Mouse (Mus musculus) liver, embryonic 14.5 days (tissue): ENCODE measurements around the gene Gaa. TPM values are rescaled to one million over a fixed set of nuclear protein-coding genes. Genes with fewer than 3 reads are reported as not detected.
"Not testable (repeated sequence)": the region's sequence is repeated elsewhere in the genome, so short reads cannot be mapped to it uniquely, and the experiment has no call there.

ENCODE experiments used
- ATAC-seq: fragments of 200-750 bp; cut with Nextera tagmentation; 2 replicates; pipeline ENCODE4 v1.8.0; 2017; ENCODE audit warnings: moderate number of reproducible peaks, mild to moderate bottlenecking, moderate library complexity; ENCODE audit not compliant: insufficient read depth
- DNase-seq, 3 experiments: peaks; one replicate each; pipeline ENCODE4 v3.0.0-alpha.2; 2012 to 2013; ENCODE audit warnings: low read depth in 3 of 3, low spot score in 3 of 3
- H3K27ac ChIP-seq: fragments of 300-500 bp; sonication (generic); 2 replicates; pipeline ENCODE4 v1.5.1; 2014; ENCODE audit warnings: moderate library complexity, mild to moderate bottlenecking, control low read depth, inconsistent platforms
- H3K27me3 ChIP-seq: fragments of 300-500 bp; sonication (generic); 2 replicates; pipeline ENCODE4 v1.6.1; 2014; ENCODE audit warnings: mild to moderate bottlenecking, low read length, moderate library complexity; ENCODE audit not compliant: control insufficient read depth, insufficient read depth
- H3K36me3 ChIP-seq: fragments of 300-500 bp; sonication (generic); replicated peaks from 2 replicates; pipeline ENCODE4 v1.6.1; 2014; ENCODE audit warnings: low read depth; ENCODE audit not compliant: control insufficient read depth, insufficient read depth
- H3K4me1 ChIP-seq, 2 experiments: fragments of 200-500 bp in 1 of 2; fragments of 300-500 bp in 1 of 2; sonication (generic) in 1 of 2; replicated peaks; 2 replicates each; pipeline ENCODE4 v1.6.1; 2012 to 2014; ENCODE audit warnings: antibody characterized with exemption in 1 of 2, inconsistent platforms in 1 of 2, low read length in 1 of 2; ENCODE audit not compliant: control insufficient read depth in 2 of 2, insufficient read depth in 2 of 2
- H3K4me2 ChIP-seq: fragments of 300-500 bp; sonication (generic); 2 replicates; pipeline ENCODE4 v1.6.1; 2014; ENCODE audit warnings: low read depth, mild to moderate bottlenecking, control low read depth, moderate library complexity
- H3K4me3 ChIP-seq, 2 experiments: fragments of 200-500 bp in 1 of 2; fragments of 300-500 bp in 1 of 2; sonication (generic) in 1 of 2; 2 replicates each; pipeline ENCODE4 v1.5.1; 2012 to 2014; ENCODE audit warnings: low read depth in 2 of 2, low read length in 2 of 2, mild to moderate bottlenecking in 2 of 2, control low read depth in 1 of 2, inconsistent platforms in 1 of 2, moderate library complexity in 1 of 2; ENCODE audit not compliant: insufficient read depth in 1 of 2
- H3K9ac ChIP-seq: fragments of 300-500 bp; sonication (generic); replicated peaks from 2 replicates; pipeline ENCODE4 v1.6.1; 2014; ENCODE audit warnings: mild to moderate bottlenecking, control low read depth, moderate library complexity
- H3K9me3 ChIP-seq: fragments of 300-500 bp; sonication (generic); 2 replicates; pipeline ENCODE4 v1.6.1; 2016; ENCODE audit warnings: low read length, mixed read lengths; ENCODE audit not compliant: control insufficient read depth
- CTCF ChIP-seq: IDR thresholded peaks from 2 replicates; pipeline ENCODE4 v1.5.1; 2016; ENCODE audit warnings: antibody characterized with exemption, low read depth, control low read depth
- EP300 ChIP-seq: IDR thresholded peaks from 2 replicates; pipeline ENCODE4 v1.6.1; 2016; ENCODE audit warnings: antibody characterized with exemption, low read depth
- WGBS: fragments of 180-500 bp; shearing (Covaris S2); extraction: QIAGEN DNeasy Blood & Tissue Kit; methylation state at CpG from one replicate; pipeline ENCODE4 v1.1.7; 2014; ENCODE audit not compliant: insufficient replicate concordance; 5-methylcytosine and 5-hydroxymethylcytosine counted together
- polyA plus RNA-seq, 2 experiments: library from polyadenylated mRNA; depleted of rRNA in 1 of 2; stranded (reverse) in 1 of 2; unstranded in 1 of 2; fragments of >200 nt; fragmentation: Nextera tagmentation in 1 of 2; extraction: Ambion mirVana in 1 of 2; gene quantifications; 2 replicates each; pipeline versions ENCODE4 v1.2.1 to v1.2.3; 2012 to 2014

Gaa gene
- polyA plus RNA-seq, 2 experiments: 11.8 to 14.7 TPM

GRCm38 (mm10) chr11:119238305-119238721 is 29.4 kb upstream of the Gaa start:
- peak overlapping the region; percentile 5 to 15; a peak in 1 of 4 replicates for H3K4me3 ChIP-seq
- H3K9me3 ChIP-seq: no peaks in the 10 kb centered on the region
- no peak for TF ChIP-seq EP300
- no peak for TF ChIP-seq CTCF
- peak overlapping the region; percentile 44 for H3K4me2 ChIP-seq
- under 1% methylated on average over 11 of the region's 11 CpGs for WGBS
- H3K36me3 ChIP-seq: no peaks in the 10 kb centered on the region
- H3K27me3 ChIP-seq: no peaks in the 10 kb centered on the region; the same call in 1 of the 2 replicates
- DNase-seq: peak in 2 of 3 experiments; percentile 39 to 49
- H3K27ac ChIP-seq: no peak overlapping the region
- H3K4me1 ChIP-seq: 0 out of 4 replicates have a peak, but pooled peaks cover 0 to 3% of the 10 kb centered on the region in 2 experiments
- H3K9ac ChIP-seq: no peak overlapping the region
- peak; percentile 57 for ATAC-seq

DNA sequence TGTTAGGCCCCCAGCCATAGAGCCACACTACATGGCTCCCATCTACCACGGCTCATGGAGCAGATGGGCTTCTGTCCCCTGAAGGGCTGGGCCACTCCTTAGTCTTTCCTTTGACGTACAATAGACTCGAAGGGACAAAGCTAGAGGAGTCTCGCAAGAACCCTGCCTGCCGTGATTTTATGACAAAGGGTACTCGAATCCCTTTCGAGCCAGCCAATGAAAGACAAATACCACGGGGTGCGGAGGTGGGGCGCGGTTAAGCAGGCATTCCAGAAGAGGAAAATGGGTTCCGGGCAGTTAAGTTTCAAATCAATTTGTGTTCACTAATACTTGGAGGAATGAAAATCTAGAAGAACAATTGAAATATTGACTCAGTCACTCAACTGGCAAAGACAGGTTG is 28.2 kb upstream of the Gaa start:
- H3K27ac ChIP-seq: no peak overlapping the region
- WGBS: 77% methylated on average over 12 of the region's 12 CpGs

GRCm38 (mm10) chr11:119245543-119245942 is 22.1 kb upstream of the Gaa start:
- H3K4me3 ChIP-seq, H3K4me1 ChIP-seq, H3K9me3 ChIP-seq, ATAC-seq, H3K9ac ChIP-seq, H3K36me3 ChIP-seq, H3K4me2 ChIP-seq, DNase-seq, H3K27me3 ChIP-seq, H3K27ac ChIP-seq: not testable (repeated sequence)
- WGBS: 70% methylated on average over 6 of the region's 6 CpGs

More for the DNA sequence above, 28.2 kb upstream of the Gaa start:
- DNase-seq (no peak), ATAC-seq (no peak)
- Histone ChIP-seq H3K36me3 (no peaks in the 10 kb centered on the region), H3K4me2 (no peak overlapping the region), H3K4me1 (0 out of 4 replicates have a peak, but pooled peaks cover 0 to 3% of the 10 kb centered on the region in 2 experiments), H3K4me3 (no peak overlapping the region), H3K27me3 (no peaks in the 10 kb centered on the region; the same call in 1 of the 2 replicates), H3K9me3 (no peaks in the 10 kb centered on the region), H3K9ac (no peak overlapping the region)
- TF ChIP-seq EP300 (no peak), CTCF (no peak)

GRCm38 (mm10) chr11:119249011-119249410 is 18.7 kb upstream of the Gaa start:
- 18% methylated on average over 6 of the region's 6 CpGs for WGBS
- Histone ChIP-seq H3K9ac (no peak overlapping the region), H3K4me1 (peaks cover 0 to 5% of the 10 kb centered on the region in 2 experiments; a peak in 1 of 4 replicates), H3K27me3 (no peaks in the 10 kb centered on the region), H3K4me3 (no peak overlapping the region), H3K36me3 (no peaks in the 10 kb centered on the region), H3K9me3 (no peaks in the 10 kb centered on the region), H3K4me2 (no peak overlapping the region), H3K27ac (no peak overlapping the region)
- TF ChIP-seq CTCF (peak; percentile 68), EP300 (no peak)
- DNase-seq (peak in 1 of 3 experiments; percentile 56), ATAC-seq (peak; percentile 40; the same call in 1 of the 2 replicates)

GRCm38 (mm10) chr11:119250998-119251397 is 16.7 kb upstream of the Gaa start:
- Histone ChIP-seq H3K4me3 (no peak overlapping the region), H3K4me2 (no peak overlapping the region), H3K9me3 (no peaks in the 10 kb centered on the region), H3K36me3 (no peaks in the 10 kb centered on the region), H3K27ac (no peak overlapping the region), H3K27me3 (no peaks in the 10 kb centered on the region), H3K4me1 (peaks cover 0 to 5% of the 10 kb centered on the region in 2 experiments; a peak in 1 of 4 replicates), H3K9ac (no peak overlapping the region)
- no peak for ATAC-seq
- WGBS: 36% methylated on average over 17 of the region's 17 CpGs
- TF ChIP-seq EP300 (no peak), CTCF (no peak)
- DNase-seq: no peak
